Mouse (Mus musculus): ENCODE data around the gene 6030452D12Rik. TPM values are rescaled to one million over a fixed set of nuclear protein-coding genes. Genes with fewer than 3 reads are reported as not detected.

The 6030452D12Rik gene
- polyA plus RNA-seq, 1 experiment from 2014 or later = not detected

DNA sequence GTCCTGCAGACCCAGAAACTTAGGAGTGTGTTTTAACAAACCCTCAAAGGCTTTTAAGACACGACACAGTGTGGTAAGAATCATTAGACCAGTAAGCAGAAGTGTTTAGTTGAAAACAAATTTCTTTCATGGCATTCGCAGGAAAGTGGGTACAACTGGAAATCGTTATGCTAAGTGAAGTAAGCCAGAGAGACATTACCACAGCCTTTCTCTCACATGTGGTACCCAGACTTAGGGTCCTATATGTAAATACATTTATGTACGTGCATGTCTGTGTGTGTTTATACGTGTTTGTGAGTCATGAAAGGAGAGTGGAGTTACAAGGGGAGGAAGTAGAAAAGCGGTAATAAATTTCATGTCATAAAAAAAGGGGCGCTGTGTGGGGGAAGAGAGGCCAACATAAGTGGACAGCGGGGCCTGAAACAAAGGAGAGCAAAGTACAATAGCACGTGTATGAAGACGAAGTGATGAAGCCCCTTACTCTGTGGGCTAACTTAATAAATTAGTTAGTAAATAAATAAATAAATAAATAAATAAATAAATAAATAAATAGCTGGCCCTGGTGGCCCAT lies 48.1 kb downstream of the 6030452D12Rik start:
- Histone ChIP-seq H3K9me3 (ENCODE audit: control insufficient read depth, low read length) (no peaks in the 10 kb centered on the region), H3K9ac (ENCODE audit: low read length) (no peak overlapping the region), H3K27me3 (ENCODE audit: control insufficient read depth, insufficient read depth, low read length) (no peaks in the 10 kb centered on the region), H3K4me2 (ENCODE audit: low read length) (no peak overlapping the region), H3K4me3 (ENCODE audit: control insufficient read depth in 1 of 2, insufficient read depth in 1 of 2, low read depth in 1 of 2, low read length in 2 of 2) (no peak overlapping the region), H3K27ac (replicated peaks in 1 of 2; ENCODE audit: control insufficient read depth in 1 of 2, insufficient read depth in 1 of 2, low read depth in 2 of 2, low read length in 2 of 2) (no peak overlapping the region), H3K36me3 (ENCODE audit: control insufficient read depth, insufficient read depth, low read length) (peaks cover 95% of the 10 kb centered on the region), H3K4me1 (ENCODE audit: control insufficient read depth in 2 of 2, insufficient read depth in 2 of 2, low read length in 2 of 2) (no peaks in the 10 kb centered on the region)
- ATAC-seq (ENCODE audit: insufficient number of reproducible peaks, insufficient read depth, low FRiP score, low read depth) = no peak
- 89% methylated on average over 10 of the region's 10 CpGs for WGBS

DNA sequence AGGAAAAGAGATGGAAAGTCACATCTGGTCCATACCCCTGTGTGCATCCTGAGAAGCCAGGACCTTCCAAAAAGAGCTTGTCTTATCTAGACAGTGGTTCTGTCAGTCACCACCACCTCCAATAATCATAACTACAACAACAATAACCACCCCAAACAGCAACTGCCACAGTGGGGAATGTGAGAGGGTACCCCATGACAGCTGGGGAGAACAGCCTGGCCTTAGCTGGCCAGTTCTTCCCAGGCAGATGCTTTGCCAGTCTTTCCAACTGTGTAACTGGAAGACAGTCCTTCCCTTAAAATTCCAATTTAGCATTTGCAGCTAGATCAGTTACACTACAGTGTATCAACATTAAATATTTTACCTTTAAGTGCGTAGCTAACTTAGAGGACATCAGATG lies 50.6 kb downstream of the 6030452D12Rik start:
- Histone ChIP-seq H3K4me3 (ENCODE audit: control insufficient read depth in 1 of 2, insufficient read depth in 1 of 2, low read depth in 1 of 2, low read length in 2 of 2) (no peak overlapping the region), H3K27ac (replicated peaks in 1 of 2; ENCODE audit: control insufficient read depth in 1 of 2, insufficient read depth in 1 of 2, low read depth in 2 of 2, low read length in 2 of 2) (no peak overlapping the region), H3K9ac (ENCODE audit: low read length) (no peak overlapping the region), H3K4me2 (ENCODE audit: low read length) (no peak overlapping the region), H3K36me3 (ENCODE audit: control insufficient read depth, insufficient read depth, low read length) (peaks cover 91% of the 10 kb centered on the region), H3K4me1 (ENCODE audit: control insufficient read depth in 2 of 2, insufficient read depth in 2 of 2, low read length in 2 of 2) (no peaks in the 10 kb centered on the region), H3K27me3 (ENCODE audit: control insufficient read depth, insufficient read depth, low read length) (no peaks in the 10 kb centered on the region), H3K9me3 (ENCODE audit: control insufficient read depth, low read length) (no peaks in the 10 kb centered on the region)
- 86% methylated on average over 1 of the region's 1 CpGs for WGBS
- ATAC-seq (ENCODE audit: insufficient number of reproducible peaks, insufficient read depth, low FRiP score, low read depth) = no peak

DNA sequence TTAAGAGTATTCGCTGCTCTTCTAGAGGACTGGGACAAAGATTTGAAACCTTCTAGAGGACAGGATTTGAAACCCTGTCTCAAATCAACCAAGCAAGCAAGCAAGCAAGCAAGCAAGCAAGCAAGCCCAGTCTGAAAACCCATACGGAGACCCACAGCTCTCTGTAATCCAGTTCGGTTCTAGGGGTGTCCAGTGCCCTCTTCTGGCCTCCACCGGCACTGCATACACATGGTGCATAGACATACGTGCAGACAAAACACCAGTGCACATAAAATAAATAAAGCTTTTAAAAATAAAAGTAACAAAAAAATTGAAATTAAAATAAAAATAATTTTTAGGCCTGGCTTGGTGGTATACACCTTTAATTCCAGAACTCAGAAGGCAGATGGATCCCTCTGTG lies 53.7 kb downstream of the 6030452D12Rik start:
- 95% methylated on average over 5 of the region's 5 CpGs for WGBS
- Histone ChIP-seq H3K4me3 (ENCODE audit: control insufficient read depth in 1 of 2, insufficient read depth in 1 of 2, low read depth in 1 of 2, low read length in 2 of 2) (no peak overlapping the region), H3K27ac (replicated peaks in 1 of 2; ENCODE audit: control insufficient read depth in 1 of 2, insufficient read depth in 1 of 2, low read depth in 2 of 2, low read length in 2 of 2) (no peak overlapping the region), H3K4me2 (ENCODE audit: low read length) (no peak overlapping the region), H3K27me3 (ENCODE audit: control insufficient read depth, insufficient read depth, low read length) (no peaks in the 10 kb centered on the region), H3K4me1 (ENCODE audit: control insufficient read depth in 2 of 2, insufficient read depth in 2 of 2, low read length in 2 of 2) (no peaks in the 10 kb centered on the region), H3K36me3 (ENCODE audit: control insufficient read depth, insufficient read depth, low read length) (peaks cover 86% of the 10 kb centered on the region), H3K9me3 (ENCODE audit: control insufficient read depth, low read length) (peaks cover 5% of the 10 kb centered on the region; the same call in 1 of the 2 replicates), H3K9ac (ENCODE audit: low read length) (no peak overlapping the region)
- ATAC-seq (ENCODE audit: insufficient number of reproducible peaks, insufficient read depth, low FRiP score, low read depth) = no peak

DNA sequence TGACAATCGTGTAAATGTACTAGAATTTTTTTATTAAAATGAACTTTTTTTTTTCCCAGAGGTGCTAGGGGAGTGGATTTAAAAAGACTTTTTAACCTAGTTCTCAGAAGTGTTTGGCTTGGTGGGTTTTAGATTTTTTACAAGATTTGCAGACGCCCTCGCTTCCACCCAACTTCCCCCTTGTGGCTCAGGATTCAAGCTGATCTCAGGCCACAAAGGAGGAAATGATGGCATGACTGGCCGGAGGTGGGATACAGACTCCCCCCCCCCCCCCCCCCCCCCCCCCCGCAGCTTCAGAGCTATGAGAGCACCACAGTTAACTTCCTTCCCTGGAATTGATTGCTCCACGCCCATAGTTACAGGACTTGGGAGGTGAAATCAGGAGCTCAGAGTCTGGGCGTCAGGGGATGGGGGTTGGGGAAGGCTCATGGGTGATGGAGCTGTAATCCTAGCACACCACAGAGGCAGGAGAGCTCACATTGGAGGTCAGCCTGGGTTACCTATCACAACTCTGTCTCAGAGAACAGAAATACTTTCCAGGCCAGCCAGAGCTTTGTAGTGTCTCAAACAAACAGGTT lies 55.8 kb downstream of the 6030452D12Rik start:
- Histone ChIP-seq H3K9me3 (ENCODE audit: control insufficient read depth, low read length) (peaks cover 5% of the 10 kb centered on the region; the same call in 1 of the 2 replicates), H3K27me3 (ENCODE audit: control insufficient read depth, insufficient read depth, low read length) (no peaks in the 10 kb centered on the region), H3K9ac (ENCODE audit: low read length) (no peak overlapping the region), H3K4me3 (ENCODE audit: control insufficient read depth in 1 of 2, insufficient read depth in 1 of 2, low read depth in 1 of 2, low read length in 2 of 2) (no peak overlapping the region), H3K36me3 (ENCODE audit: control insufficient read depth, insufficient read depth, low read length) (peaks cover 66% of the 10 kb centered on the region), H3K4me1 (ENCODE audit: control insufficient read depth in 2 of 2, insufficient read depth in 2 of 2, low read length in 2 of 2) (peaks cover 0 to 3% of the 10 kb centered on the region in 2 experiments; a peak in 2 of 4 replicates), H3K27ac (replicated peaks in 1 of 2; ENCODE audit: control insufficient read depth in 1 of 2, insufficient read depth in 1 of 2, low read depth in 2 of 2, low read length in 2 of 2) (no peak overlapping the region), H3K4me2 (ENCODE audit: low read length) (no peak overlapping the region)
- no peak for ATAC-seq (ENCODE audit: insufficient number of reproducible peaks, insufficient read depth, low FRiP score, low read depth)
- WGBS = 66% methylated on average over 7 of the region's 7 CpGs

Other genes starting within 250 kb of the 6030452D12Rik start
- gene Smpd3, start 162.5 kb upstream of the 6030452D12Rik start, polyA plus RNA-seq (2014; fragmentation: Nextera tagmentation; extraction: Ambion mirVana) = 1.5 and 1.9 TPM in 2 replicates
- 14.3 and 14.4 TPM in 2 replicates for gene Zfp90, start 85.2 kb upstream of the 6030452D12Rik start, polyA plus RNA-seq (2014; fragmentation: Nextera tagmentation; extraction: Ambion mirVana)
- 9.2 and 15.0 TPM in 2 replicates for gene Cdh3, start 10.4 kb downstream of the 6030452D12Rik start, polyA plus RNA-seq (2014; fragmentation: Nextera tagmentation; extraction: Ambion mirVana)
- 7.3 and 9.3 TPM in 2 replicates for gene Gm10073, start 72.9 kb downstream of the 6030452D12Rik start, polyA plus RNA-seq (2014; fragmentation: Nextera tagmentation; extraction: Ambion mirVana)
- gene Cdh1, start 102.8 kb downstream of the 6030452D12Rik start, polyA plus RNA-seq (2014; fragmentation: Nextera tagmentation; extraction: Ambion mirVana) = 0.49 and 0.82 TPM in 2 replicates
- 6.9 and 7.1 TPM in 2 replicates for gene Tango6, start 182.5 kb downstream of the 6030452D12Rik start, polyA plus RNA-seq (2014; fragmentation: Nextera tagmentation; extraction: Ambion mirVana)

Measured in heart, embryonic 14.5 days (tissue).